Mouse (Mus musculus): ENCODE data around the gene Idh3a.

DNA sequence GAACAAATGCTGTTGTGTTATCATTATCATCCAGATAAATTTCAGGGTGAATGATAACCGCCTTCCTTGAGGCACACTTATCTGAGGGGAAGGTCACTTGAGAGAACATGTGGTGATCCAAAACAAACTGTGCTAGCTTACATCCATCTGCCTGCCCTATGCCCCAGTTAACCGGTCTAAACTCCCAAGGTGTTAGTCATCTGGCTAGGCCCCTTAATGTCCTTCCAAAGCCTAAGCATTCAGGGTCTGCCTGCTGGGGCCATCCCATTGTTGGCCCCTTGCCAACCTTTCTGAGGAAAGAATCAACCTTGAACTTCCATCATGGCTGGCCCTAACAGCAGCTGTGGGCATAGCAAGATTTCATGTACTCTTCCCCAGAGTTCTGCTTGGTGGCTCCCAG lies 56.0 kb downstream of the Idh3a start:
- TF ChIP-seq CTCF (IDR thresholded peaks at IDR 0.05; ENCODE audit: low read depth, low read length) (no peak), POLR2A (IDR thresholded peaks at IDR 0.05; ENCODE audit: extremely low read depth, insufficient read depth, low read length) (no peak)
